Mouse (Mus musculus): ENCODE results near the gene B230118H07Rik. TPM values are rescaled to one million over a fixed set of nuclear protein-coding genes. Genes with fewer than 3 reads are reported as not detected.
A peak's percentile ranks its signal among the peaks of the same experiment; 100 is the strongest.

B230118H07Rik gene
- total RNA-seq (2015): 21.2 and 22.0 TPM in 2 replicates
- 17.8 and 19.7 TPM in 2 replicates for total RNA-seq (2017)

DNA sequence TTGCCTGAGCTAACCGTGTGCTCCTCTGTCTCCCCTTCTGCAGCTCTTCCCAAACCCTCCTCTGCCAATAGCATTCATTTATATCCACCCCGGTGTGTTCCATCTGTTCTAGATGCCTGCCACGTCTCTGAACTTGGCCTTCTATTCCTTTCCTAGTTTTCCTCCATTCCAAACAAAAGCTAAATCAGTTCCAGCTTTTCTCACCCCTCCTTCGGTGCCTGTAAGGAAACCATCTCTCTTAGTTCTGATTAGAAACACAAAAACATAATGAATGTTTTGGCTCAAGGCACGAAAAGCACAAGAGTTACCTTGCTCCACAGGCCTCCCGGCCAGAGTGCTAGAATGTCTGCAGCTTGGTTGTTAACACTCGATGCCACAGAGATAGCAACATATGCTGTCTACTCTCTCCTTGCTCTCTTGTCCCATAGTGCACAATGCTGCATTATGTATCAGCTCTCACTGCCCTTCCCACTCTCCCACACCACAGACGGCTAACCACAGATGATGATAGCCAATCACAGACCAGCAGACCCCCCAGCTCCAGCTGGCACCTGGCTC is at the start of gene B230118H07Rik, which contains the start of gene Rag1:
TSS of gene B230118H07Rik (minus strand) at position 419 of the 558 bp plus-strand sequence.
TSS of gene Rag1 (minus strand) at position 388 of the 558 bp plus-strand sequence.
- ATAC-seq (ENCODE audit: poor library complexity, severe bottlenecking): peak; percentile 43; the same call in 1 of the 2 replicates

- ATAC-seq (ENCODE audit: poor library complexity, severe bottlenecking): no peak
Observed at GRCm38 (mm10) chr2:101695584-101695983, 46.3 kb upstream of the B230118H07Rik start.

DNA sequence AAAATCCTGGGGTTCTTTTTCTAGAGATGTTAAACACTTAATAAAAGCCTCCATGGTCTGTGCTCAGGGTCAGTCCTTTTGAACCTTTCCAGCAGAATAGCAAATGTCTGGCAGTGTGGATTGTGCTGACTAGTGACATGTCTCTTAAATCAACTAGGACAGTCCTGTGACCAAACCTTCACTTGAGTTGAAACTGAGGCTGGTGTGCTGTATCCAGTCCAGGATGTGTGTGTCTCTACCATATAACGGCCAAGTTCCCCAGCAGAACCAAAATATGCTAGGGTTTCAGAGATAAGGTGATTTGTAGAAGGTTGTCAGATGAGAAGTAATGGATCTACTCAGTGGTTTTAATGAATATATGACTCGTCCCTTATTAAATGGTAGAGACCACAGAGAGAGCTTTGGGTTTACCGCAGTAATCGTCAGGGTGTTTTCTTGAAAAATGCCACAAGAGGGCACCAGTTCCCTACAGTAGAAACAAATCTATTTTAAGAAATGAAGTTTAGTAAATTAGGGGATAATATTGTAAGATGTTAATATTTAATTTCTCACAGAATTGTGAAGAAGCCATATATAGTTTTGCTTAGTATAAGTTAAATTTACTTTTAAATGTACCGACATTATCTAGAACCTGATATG is 44.4 kb upstream of the B230118H07Rik start:
- ATAC-seq (ENCODE audit: poor library complexity, severe bottlenecking): peak; percentile 62

- no peak for ATAC-seq (ENCODE audit: poor library complexity, severe bottlenecking)
Observed at GRCm38 (mm10) chr2:101693043-101693442, 43.7 kb upstream of the B230118H07Rik start.

- no peak for ATAC-seq (ENCODE audit: poor library complexity, severe bottlenecking)
Observed at GRCm38 (mm10) chr2:101690252-101690827, 41.0 kb upstream of the B230118H07Rik start.

GRCm38 (mm10) chr2:101688011-101688410 is 38.7 kb upstream of the B230118H07Rik start:
- no peak for ATAC-seq (ENCODE audit: poor library complexity, severe bottlenecking)

DNA sequence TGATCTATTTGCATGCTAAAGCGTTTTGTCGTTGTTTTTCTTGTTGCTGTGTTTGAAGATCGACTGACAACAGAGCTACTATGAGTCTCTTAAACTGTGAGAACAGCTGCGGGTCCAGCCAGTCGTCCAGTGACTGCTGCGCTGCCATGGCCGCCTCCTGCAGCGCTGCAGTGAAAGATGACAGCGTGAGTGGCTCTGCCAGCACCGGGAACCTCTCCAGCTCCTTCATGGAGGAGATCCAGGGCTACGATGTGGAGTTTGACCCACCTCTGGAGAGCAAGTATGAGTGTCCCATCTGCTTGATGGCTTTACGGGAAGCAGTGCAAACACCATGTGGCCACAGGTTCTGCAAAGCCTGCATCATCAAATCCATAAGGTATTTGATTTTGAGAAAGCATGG is 35.1 kb upstream of the B230118H07Rik start:
- ATAC-seq (ENCODE audit: poor library complexity, severe bottlenecking): no peak

DNA sequence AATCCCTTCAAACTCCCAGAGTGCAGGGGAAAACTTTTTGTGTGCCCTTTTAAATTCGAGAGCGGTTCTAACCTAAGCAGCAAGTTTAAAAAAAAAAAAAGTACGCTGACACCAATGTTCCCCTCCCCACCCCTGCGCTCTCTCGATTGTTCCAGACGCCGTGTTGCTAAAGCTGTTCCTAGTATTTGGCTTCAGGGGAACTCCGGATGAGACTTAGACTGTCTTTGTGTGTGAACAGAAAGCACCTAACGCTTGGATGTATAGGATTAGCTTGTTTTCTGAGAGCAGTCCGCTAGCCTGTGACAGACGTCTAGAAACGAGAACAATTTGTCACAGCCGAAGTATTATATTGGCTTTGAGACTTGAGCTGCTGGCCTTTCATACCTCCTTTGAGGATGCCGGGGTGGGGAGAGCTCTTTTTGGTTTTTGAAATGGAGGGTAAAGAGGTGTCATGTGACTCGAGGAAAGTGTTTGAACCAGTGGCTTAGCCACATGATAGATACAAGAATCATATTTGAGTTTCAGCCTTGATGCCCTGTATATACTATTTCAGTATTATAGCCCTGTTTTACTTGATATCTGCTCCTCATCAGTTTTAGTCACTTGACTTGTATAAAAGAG is 29.9 kb upstream of the B230118H07Rik start:
- peak; percentile 10; the same call in 1 of the 2 replicates for ATAC-seq (ENCODE audit: poor library complexity, severe bottlenecking)

- ATAC-seq (ENCODE audit: poor library complexity, severe bottlenecking): peak; percentile 97
Observed at GRCm38 (mm10) chr2:101678236-101679021, 29.1 kb upstream of the B230118H07Rik start, which contains the start of gene Traf6. Gene Traf6, plus strand, starts transcription at chr2:101678429.

DNA sequence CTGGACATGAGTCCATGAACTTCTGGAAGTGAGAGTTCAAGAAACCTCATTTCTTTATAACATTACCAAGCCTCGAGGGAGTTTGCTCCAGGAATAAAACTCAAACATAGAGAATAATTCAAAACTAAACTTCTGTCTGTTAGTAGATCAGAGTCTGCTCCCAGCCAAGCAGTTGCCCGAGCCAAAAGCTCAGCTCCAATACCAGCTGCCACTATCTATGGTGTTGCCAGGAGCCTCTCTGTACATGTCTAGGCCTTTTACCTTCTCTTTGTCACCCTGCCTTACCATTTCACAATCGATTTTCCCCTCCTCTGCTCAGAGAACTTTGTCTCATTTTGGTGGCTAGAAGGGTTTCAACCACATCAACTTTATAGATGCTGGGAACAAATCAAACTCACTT is 24.2 kb upstream of the B230118H07Rik start:
- ATAC-seq (ENCODE audit: poor library complexity, severe bottlenecking): no peak

DNA sequence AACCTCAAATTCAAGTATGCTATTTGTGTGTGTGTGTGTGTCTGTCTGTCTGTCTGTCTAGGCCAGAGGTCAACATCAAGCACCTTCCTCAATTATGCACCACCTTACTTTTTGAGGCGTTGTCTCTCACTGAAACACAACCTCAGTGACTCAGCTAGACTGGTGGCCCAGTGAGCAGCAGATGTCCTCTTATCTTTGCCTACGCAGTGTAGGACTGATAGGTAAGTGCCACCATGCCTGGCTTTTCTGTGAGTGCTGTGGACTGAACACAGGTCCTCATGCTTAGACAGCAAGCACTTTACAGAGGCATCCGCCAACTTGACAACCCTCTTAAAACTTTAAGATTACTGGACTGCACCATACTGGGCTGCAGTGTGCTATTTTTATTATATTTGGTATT is 19.4 kb upstream of the B230118H07Rik start:
- ATAC-seq (ENCODE audit: poor library complexity, severe bottlenecking): no peak

DNA sequence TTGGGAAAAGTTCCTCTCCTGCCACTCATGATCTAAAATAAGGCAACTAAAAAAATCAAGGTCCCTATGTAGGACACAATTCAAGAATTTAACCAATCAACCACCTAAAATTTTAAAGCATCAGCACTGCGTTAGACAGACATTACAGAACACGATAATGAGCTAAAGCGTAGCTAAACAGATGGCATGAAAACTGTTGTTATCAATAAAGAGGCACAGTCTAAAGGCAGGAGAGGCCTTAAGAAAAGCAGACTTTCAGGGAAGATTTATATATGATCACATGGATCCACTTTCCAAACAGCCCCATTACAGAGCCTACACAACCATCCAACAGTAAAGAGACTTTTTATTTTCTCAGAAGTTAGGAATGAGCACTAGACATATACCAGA is 16.4 kb upstream of the B230118H07Rik start:
- ATAC-seq (ENCODE audit: poor library complexity, severe bottlenecking): no peak

- ATAC-seq (ENCODE audit: poor library complexity, severe bottlenecking): peak; percentile 96
Observed at GRCm38 (mm10) chr2:101665058-101665702, 15.8 kb upstream of the B230118H07Rik start.

- ATAC-seq (ENCODE audit: poor library complexity, severe bottlenecking): no peak
Observed at GRCm38 (mm10) chr2:101660536-101660935, 11.2 kb upstream of the B230118H07Rik start.

DNA sequence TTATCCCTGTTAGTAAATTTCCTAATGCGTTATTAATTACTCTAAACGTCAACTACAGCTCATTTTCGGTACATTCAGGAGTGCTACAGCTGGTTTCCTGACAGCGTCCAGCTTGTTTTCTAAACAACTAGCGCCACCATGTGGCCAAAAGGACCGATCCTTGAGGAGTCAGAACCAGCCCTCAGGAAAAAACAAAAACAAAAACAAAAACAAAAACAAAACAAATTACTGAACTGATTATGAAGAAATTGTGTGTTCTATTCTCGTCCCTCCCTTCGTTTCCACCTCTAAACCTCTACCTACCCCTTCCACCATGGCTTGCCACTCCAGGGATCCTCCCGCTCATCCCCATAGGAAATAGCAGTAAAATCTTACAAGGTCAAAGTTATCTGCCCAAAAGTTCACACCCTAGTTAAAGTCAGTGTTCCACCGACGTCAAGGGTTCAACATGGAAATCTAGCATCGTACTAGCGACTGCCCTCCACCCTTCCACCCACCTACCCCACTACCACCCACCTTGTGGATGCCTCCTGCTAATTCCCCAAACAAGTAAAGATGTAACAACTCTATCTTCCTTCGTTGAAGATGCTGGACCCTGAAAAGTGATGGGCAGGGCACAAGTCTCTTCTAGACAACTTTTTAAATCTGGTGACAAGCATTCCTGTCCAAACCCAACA is 3.7 kb upstream of the B230118H07Rik start:
- peak; percentile 80 for ATAC-seq (ENCODE audit: poor library complexity, severe bottlenecking)

DNA sequence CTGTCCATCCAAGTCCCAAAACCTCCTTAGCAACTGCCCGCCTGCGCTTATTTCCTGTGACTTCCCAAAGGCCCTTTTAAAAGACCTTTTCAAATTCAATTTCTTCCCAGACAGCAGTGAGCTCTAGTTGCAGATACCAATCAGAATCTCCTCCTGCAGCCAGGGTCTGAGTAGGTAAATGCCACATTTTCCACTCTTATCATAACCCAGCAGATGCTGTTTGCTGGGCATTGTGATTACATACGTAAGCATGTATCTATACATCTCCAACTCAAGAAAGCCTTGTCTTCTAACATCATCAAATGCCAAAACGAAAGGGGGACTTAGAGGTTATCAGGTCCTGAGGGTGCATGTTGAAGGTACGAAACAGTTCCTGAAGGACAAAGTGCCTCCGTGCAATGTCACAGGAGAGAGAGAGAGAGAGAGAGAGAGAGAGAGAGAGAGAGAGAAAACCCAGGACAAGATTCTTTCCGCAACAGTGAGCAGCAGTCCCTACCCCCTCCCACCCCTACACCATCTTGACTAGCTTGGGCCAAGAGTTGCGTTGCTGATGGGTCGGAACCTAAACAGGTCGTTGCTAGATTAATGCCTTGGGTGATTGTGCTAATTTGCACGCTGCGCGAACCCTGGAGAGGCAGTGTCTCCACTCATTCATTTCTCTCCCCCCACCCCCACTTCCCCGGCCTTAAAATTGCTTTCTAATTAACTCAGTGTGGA is 3.0 kb upstream of the B230118H07Rik start:
- no peak for ATAC-seq (ENCODE audit: poor library complexity, severe bottlenecking)

DNA sequence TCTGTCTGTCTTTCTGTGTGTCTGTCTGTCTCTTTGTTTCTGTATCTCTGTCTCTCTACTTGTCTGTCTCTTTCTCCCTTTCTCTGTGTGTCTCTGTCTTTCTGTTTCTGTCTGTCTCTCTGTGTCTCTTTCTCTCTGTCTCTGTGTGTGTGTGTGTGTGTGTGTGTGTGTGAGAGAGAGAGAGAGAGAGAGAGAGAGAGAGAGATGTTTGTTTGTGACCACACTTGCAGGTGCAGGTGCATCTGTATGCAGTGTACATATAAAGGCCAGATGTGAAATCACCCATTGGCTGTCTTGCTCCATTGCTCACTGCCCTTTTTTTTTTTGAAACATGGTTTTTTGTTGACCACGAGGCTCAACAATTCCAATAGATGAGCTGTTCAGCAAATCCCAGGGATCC is 1.1 kb upstream of the B230118H07Rik start:
- no peak for ATAC-seq (ENCODE audit: poor library complexity, severe bottlenecking)

DNA sequence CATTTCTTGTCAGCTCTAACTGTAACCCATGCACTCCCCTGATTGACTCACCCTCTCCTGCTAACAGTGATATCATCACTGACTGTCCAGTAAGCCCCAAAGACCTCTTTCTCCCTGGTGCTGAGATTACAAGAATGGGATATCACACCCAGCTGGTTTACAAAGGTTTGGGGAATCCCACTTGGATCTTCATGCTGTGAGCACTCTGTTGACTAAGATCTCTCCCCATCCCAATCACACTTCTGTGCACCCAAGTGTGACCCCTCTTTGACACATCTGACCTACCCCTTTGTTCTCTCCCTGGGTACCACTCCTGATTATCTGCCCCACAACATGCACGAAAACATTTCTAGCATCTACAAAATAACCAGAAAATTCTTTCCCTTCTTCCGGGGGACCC is 971 bp downstream of the B230118H07Rik start:
- no peak for ATAC-seq (ENCODE audit: poor library complexity, severe bottlenecking)

DNA sequence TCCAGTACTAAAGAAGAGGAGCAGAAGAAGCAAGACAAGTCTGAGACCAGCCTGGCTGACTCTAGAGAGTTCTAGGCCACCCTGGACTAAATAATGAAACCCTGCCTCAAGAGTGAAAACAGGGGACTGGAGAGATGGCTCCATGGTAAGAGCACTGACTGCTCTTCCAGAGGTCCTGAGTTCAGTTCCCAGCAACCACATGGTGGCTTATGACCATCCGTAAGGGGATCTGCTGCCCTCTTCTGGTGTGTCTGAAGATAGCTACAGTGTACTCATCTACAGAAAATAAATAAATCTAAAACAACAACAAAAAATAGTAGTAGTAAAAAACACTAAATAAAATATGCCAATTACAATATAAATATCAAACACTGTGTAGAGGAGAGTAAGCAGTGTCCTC is 3.5 kb downstream of the B230118H07Rik start:
- ATAC-seq (ENCODE audit: poor library complexity, severe bottlenecking): no peak

Data from megakaryocyte, adult 5-6 weeks (primary cell).